Mouse (Mus musculus) CH12.LX (cell line): Measurements from ENCODE around the gene Phc2. TPM values are rescaled to one million over a fixed set of nuclear protein-coding genes. Genes with fewer than 3 reads are reported as not detected.
A peak's percentile ranks its signal among the peaks of the same experiment; 100 is the strongest.

Experiments used
- DNase-seq: peaks from one replicate; pipeline ENCODE4 v3.0.0-alpha.2; 2013; ENCODE audit errors: extremely low read depth
- H3K27ac ChIP-seq: 2 replicates; pipeline ENCODE4 v1.5.1; 2012; ENCODE audit warnings: low read depth, mild to moderate bottlenecking, control low read depth, moderate library complexity; ENCODE audit not compliant: insufficient read depth
- H3K27me3 ChIP-seq: replicated peaks from 2 replicates; pipeline ENCODE3; 2012; ENCODE audit warnings: inconsistent platforms
- H3K36me3 ChIP-seq, 2 experiments: replicated peaks in 1 of 2; 2 replicates each; pipeline versions ENCODE3 to v1.6.1; 2012; ENCODE audit warnings: inconsistent platforms in 1 of 2, low read length in 1 of 2, mild to moderate bottlenecking in 1 of 2, mixed read lengths in 1 of 2, moderate library complexity in 1 of 2; ENCODE audit not compliant: control insufficient read depth in 1 of 2, insufficient read depth in 1 of 2
- H3K4me1 ChIP-seq, 2 experiments: 2 replicates each; pipeline ENCODE4 v1.6.1; 2012; ENCODE audit warnings: inconsistent platforms in 1 of 2, moderate library complexity in 1 of 2; ENCODE audit not compliant: insufficient read depth in 2 of 2, control insufficient read depth in 1 of 2
- H3K4me2 ChIP-seq: 2 replicates; pipeline ENCODE4 v1.6.1; 2012; ENCODE audit warnings: low read depth, mild to moderate bottlenecking, control low read depth; ENCODE audit not compliant: poor library complexity, insufficient read depth, severe bottlenecking
- H3K4me3 ChIP-seq, 3 experiments: fragments of 150-350 bp in 1 of 3; sonication (generic) in 1 of 3; replicated peaks in 1 of 3; 2 replicates each; pipeline versions ENCODE3 to v1.5.1; 2011 to 2012; ENCODE audit warnings: low read depth in 2 of 3, low read length in 2 of 3, mild to moderate bottlenecking in 2 of 3, moderate library complexity in 2 of 3, control low read depth in 1 of 3, improper control_type of control experiment in 1 of 3, inconsistent platforms in 1 of 3, mixed read lengths in 1 of 3; ENCODE audit not compliant: poor library complexity in 1 of 3
- H3K79me2 ChIP-seq: replicated peaks from 2 replicates; pipeline ENCODE4 v1.6.1; 2012; ENCODE audit warnings: mild to moderate bottlenecking, moderate library complexity; ENCODE audit not compliant: control insufficient read depth, poor library complexity, insufficient read depth, severe bottlenecking; ENCODE audit errors: extremely low read depth
- H3K9ac ChIP-seq: 2 replicates; pipeline ENCODE4 v1.6.1; 2012; ENCODE audit warnings: low read depth, mild to moderate bottlenecking, control low read depth, moderate library complexity; ENCODE audit not compliant: insufficient read depth
- H3K9me3 ChIP-seq: replicated peaks from 2 replicates; pipeline ENCODE3; 2012; ENCODE audit warnings: low read length, inconsistent platforms, mixed read lengths
- BHLHE40 ChIP-seq: IDR thresholded peaks from 2 replicates; pipeline ENCODE4 v1.6.1; 2011; ENCODE audit warnings: mild to moderate bottlenecking, low read depth, low read length, improper control_type of control experiment
- CHD1 ChIP-seq: IDR thresholded peaks from 2 replicates; pipeline ENCODE4 v1.6.1; 2012; ENCODE audit warnings: low read depth, low read length, improper control_type of control experiment, inconsistent platforms
- ELF1 ChIP-seq: IDR thresholded peaks from 2 replicates; pipeline ENCODE4 v1.6.1; 2014; ENCODE audit warnings: low read depth, mild to moderate bottlenecking, inconsistent platforms, low read length, improper control_type of control experiment
- EP300 ChIP-seq: IDR thresholded peaks from 2 replicates; pipeline ENCODE4 v1.6.1; 2011; ENCODE audit warnings: low read length, improper control_type of control experiment
- ETS1 ChIP-seq: conservative IDR thresholded peaks from 2 replicates; pipeline ENCODE4 v1.6.1; 2012; ENCODE audit warnings: low read depth, mild to moderate bottlenecking, inconsistent platforms, low read length, improper control_type of control experiment, moderate library complexity
- GABPA ChIP-seq: IDR thresholded peaks from 2 replicates; pipeline ENCODE4 v1.6.1; 2012; ENCODE audit warnings: low read depth, low read length, improper control_type of control experiment, inconsistent platforms; ENCODE audit not compliant: insufficient replicate concordance
- HCFC1 ChIP-seq: IDR thresholded peaks from 2 replicates; pipeline ENCODE4 v1.6.1; 2012; ENCODE audit warnings: low read depth, mild to moderate bottlenecking, inconsistent platforms, low read length, improper control_type of control experiment
- JUN ChIP-seq: IDR thresholded peaks from 2 replicates; pipeline ENCODE4 v1.6.1; 2011; ENCODE audit warnings: low read depth, mild to moderate bottlenecking, low read length, improper control_type of control experiment, moderate library complexity; ENCODE audit not compliant: insufficient read depth
- MAX ChIP-seq: IDR thresholded peaks from 2 replicates; pipeline ENCODE4 v1.6.1; 2011; ENCODE audit warnings: low read length, improper control_type of control experiment
- MAZ ChIP-seq: IDR thresholded peaks from 2 replicates; pipeline ENCODE4 v1.6.1; 2012; ENCODE audit warnings: low read depth, mild to moderate bottlenecking, inconsistent platforms, low read length, improper control_type of control experiment, moderate library complexity
- MEF2A ChIP-seq: IDR thresholded peaks from 2 replicates; pipeline ENCODE4 v1.6.1; 2014; ENCODE audit warnings: low read depth, mild to moderate bottlenecking, inconsistent platforms, low read length, improper control_type of control experiment, borderline replicate concordance
- NELFE ChIP-seq: IDR thresholded peaks from 2 replicates; pipeline ENCODE4 v1.6.1; 2011; ENCODE audit warnings: low read depth, low read length, improper control_type of control experiment
- NRF1 ChIP-seq: IDR thresholded peaks from 2 replicates; pipeline ENCODE4 v1.6.1; 2014; ENCODE audit warnings: low read depth, mild to moderate bottlenecking, inconsistent platforms, low read length, improper control_type of control experiment, moderate library complexity
- PAX5 ChIP-seq: IDR thresholded peaks from 2 replicates; pipeline ENCODE4 v1.6.1; 2012; ENCODE audit warnings: low read length, inconsistent platforms, mixed read lengths
- POLR2AphosphoS2 ChIP-seq: IDR thresholded peaks from 2 replicates; pipeline ENCODE4 v1.6.1; 2011; ENCODE audit warnings: low read depth, low read length, improper control_type of control experiment
- RAD21 ChIP-seq: IDR thresholded peaks from 2 replicates; pipeline ENCODE4 v1.6.1; 2011; ENCODE audit warnings: low read depth, mild to moderate bottlenecking, low read length, improper control_type of control experiment, moderate library complexity
- RCOR1 ChIP-seq: conservative IDR thresholded peaks from 2 replicates; pipeline ENCODE4 v1.6.1; 2012; ENCODE audit warnings: low read depth, mild to moderate bottlenecking, inconsistent platforms, low read length, improper control_type of control experiment
- UBTF ChIP-seq: IDR thresholded peaks from 2 replicates; pipeline ENCODE4 v1.6.1; 2012; ENCODE audit warnings: low read depth, mild to moderate bottlenecking, inconsistent platforms, low read length, improper control_type of control experiment, moderate library complexity
- USF1 ChIP-seq: IDR thresholded peaks from 2 replicates; pipeline ENCODE4 v1.6.1; 2014; ENCODE audit warnings: low read depth, mild to moderate bottlenecking, inconsistent platforms, low read length, improper control_type of control experiment
- ZC3H11A ChIP-seq: IDR thresholded peaks from 2 replicates; pipeline ENCODE4 v1.6.1; 2012; ENCODE audit warnings: low read depth, mild to moderate bottlenecking, inconsistent platforms, low read length, improper control_type of control experiment
- ZMIZ1 ChIP-seq: IDR thresholded peaks from 2 replicates; pipeline ENCODE4 v1.6.1; 2012; ENCODE audit warnings: low read depth, mild to moderate bottlenecking, inconsistent platforms, low read length, improper control_type of control experiment
- ZNF384 ChIP-seq: IDR thresholded peaks from 2 replicates; pipeline ENCODE4 v1.6.1; 2012; ENCODE audit warnings: low read depth, low read length, improper control_type of control experiment, inconsistent platforms
- dilution Hi-C: fragments of 300-500 bp; cut with MboI; formaldehyde crosslinking; loops from 2 replicates; pipeline ENCODE4 v1.14.3; 2020; ENCODE audit warnings: low sequenced_read_pairs; ENCODE audit not compliant: extremely low pct_unique_long_range_greater_than_20kb, extremely low pct_ligation_motif_present
- in situ Hi-C: fragments of 300-500 bp; cut with MboI; formaldehyde crosslinking; loops from 3 replicates; pipeline ENCODE4 v1.14.3; 2019; ENCODE audit warnings: low sequenced_read_pairs, low pct_ligation_motif_present, low pct_unique_long_range_greater_than_20kb, mixed read lengths
- polyA plus RNA-seq: library from polyadenylated mRNA; unstranded; fragments of >175 nt; gene quantifications from 2 replicates; pipeline ENCODE4 v1.2.1, GENCODE M21; 2012; ENCODE audit warnings: low read depth; ENCODE audit not compliant: insufficient read length
- total RNA-seq, 2 experiments: library from RNA; depleted of rRNA; stranded (reverse); fragments of 300-350 nt in 1 of 2; fragments of >200 nt in 1 of 2; gene quantifications; 2 replicates each; pipeline ENCODE4 v1.2.3; 2012 to 2014

Gene Phc2
- total and polyA plus RNA-seq, 3 experiments, result 24.1 to 53.2 (median 29.6) TPM

DNA sequence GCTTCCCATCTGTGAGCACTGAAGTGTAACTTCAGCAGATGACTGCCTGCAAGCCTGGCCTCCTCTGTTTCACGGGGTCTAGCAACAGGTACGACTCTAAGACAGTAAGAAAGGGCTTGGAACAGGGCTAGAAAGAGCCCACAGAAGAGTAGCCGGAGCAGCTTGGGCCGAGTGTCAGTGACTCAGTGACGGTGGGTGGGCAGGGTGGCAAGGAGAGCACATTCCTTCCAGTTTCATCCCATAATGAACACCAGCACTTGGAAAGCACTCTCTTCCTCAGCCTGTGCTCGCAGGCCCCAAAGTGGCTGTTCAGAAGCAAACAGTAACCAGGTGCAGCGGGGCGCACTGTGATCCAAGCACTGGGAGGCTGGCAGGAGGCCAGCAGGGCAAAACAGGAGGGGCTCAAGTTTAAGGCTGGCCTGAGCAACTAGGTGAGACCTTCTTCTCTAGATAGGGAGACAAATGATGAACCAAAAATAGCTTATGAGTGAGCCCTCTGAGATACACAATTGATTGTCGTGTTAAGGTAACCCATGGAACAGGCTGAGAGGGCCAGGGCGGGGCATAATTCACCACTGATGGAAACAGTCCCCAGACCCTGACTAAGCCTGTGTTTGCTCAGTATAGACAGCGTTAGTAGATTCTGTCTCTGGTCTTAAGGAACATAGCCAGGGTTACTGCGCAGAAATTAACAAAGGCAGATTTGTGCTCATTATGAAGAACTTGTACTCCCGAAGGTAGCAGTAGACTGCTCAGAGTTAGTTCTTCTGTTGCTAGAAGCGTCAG is 83.5 kb downstream of the Phc2 start:
- no peak for TF ChIP-seq ZNF384
- TF ChIP-seq MEF2A, result peak; percentile 9; the same call in 1 of the 2 replicates
- TF ChIP-seq RAD21, result no peak
- peak; percentile 35; the same call in 1 of the 2 replicates for TF ChIP-seq BHLHE40
- TF ChIP-seq, all 38 proteins: peak for 2
- in situ Hi-C loops, result no loop called here
- Histone ChIP-seq H3K9ac (no peak overlapping the region), H3K4me3 (no peak overlapping the region), H3K9me3 (no peaks in the 10 kb centered on the region), H3K4me1 (peaks cover 40 to 78% of the 10 kb centered on the region in 2 experiments), H3K27ac (peak overlapping the region; percentile 35), H3K4me2 (no peak overlapping the region; the same call in 1 of the 2 replicates), H3K79me2 (peaks cover 32% of the 10 kb centered on the region), H3K27me3 (no peaks in the 10 kb centered on the region), H3K36me3 (peaks cover 6 to 25% of the 10 kb centered on the region in 2 experiments)
- no peak for DNase-seq
- dilution Hi-C loops, result no loop called here

DNA sequence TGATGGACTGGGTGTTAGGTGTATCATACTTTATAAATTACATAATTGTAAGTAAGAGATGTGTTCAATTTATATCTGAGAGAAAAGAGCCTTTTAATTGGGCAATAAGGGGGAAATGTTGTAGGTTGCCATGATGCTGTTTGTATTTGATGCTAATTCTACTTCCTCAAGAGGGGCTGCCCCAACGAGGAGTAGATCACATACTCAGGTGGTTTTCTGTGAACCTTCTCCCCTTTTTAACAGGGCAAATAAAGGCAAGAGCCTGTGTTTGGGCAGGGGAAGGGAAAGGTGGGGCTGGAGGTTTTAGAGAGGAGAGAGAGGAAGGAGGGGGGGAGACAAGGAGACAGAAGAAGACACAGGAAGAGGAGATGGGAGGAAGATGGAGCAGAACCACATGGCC is 86.4 kb downstream of the Phc2 start:
- Histone ChIP-seq H3K4me2 (no peak overlapping the region), H3K27me3 (no peaks in the 10 kb centered on the region), H3K36me3 (peaks cover 31 to 51% of the 10 kb centered on the region in 2 experiments), H3K4me3 (no peak overlapping the region), H3K4me1 (peaks cover 20 to 49% of the 10 kb centered on the region in 2 experiments), H3K79me2 (peaks cover 28% of the 10 kb centered on the region), H3K9ac (no peak overlapping the region), H3K27ac (no peak overlapping the region), H3K9me3 (no peaks in the 10 kb centered on the region)
- in situ Hi-C loops (no loop called here), dilution Hi-C loops (no loop called here)
- TF ChIP-seq EP300 (no peak), MAX (0 out of 2 replicates have a peak, but pooled peaks have one; percentile 21), RCOR1 (no peak), ETS1 (0 out of 2 replicates have a peak, but pooled peaks have one; percentile 8), PAX5 (no peak), ZNF384 (no peak), MAZ (0 out of 2 replicates have a peak, but pooled peaks have one; percentile 30), ELF1 (0 out of 2 replicates have a peak, but pooled peaks have one; percentile 10)
- no peak for DNase-seq

DNA sequence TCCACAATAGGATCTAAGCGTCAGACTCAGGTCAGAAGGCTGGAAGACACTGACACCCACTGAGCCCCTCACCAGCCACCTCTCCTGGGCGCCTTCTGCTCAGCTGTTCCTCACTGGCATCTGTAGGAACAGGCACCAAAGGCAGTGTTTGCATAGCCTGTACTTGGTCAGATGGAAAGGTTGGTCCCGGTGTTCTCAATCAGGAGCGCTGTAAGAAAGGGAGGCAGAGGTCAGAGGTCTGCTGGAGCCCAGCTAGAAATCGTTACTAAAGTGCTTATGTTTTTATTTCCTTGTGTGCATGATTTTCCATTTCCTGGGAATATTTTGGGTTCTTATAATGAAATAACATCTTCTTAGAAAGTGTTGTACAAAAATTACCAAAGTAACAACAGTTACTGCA is 87.4 kb downstream of the Phc2 start:
- Histone ChIP-seq H3K4me2 (no peak overlapping the region), H3K9ac (no peak overlapping the region), H3K4me1 (peaks cover 15 to 39% of the 10 kb centered on the region in 2 experiments), H3K36me3 (peaks cover 41 to 59% of the 10 kb centered on the region in 2 experiments), H3K9me3 (no peaks in the 10 kb centered on the region), H3K27ac (no peak overlapping the region), H3K27me3 (no peaks in the 10 kb centered on the region), H3K4me3 (no peak overlapping the region), H3K79me2 (peaks cover 18% of the 10 kb centered on the region)
- TF ChIP-seq NELFE, result no peak
- no peak for TF ChIP-seq ZNF384
- TF ChIP-seq GABPA, result no peak
- TF ChIP-seq CHD1, result no peak
- TF ChIP-seq MEF2A, result no peak
- TF ChIP-seq HCFC1, result no peak
- TF ChIP-seq POLR2AphosphoS2, result no peak
- TF ChIP-seq USF1, result no peak
- no peak for TF ChIP-seq NRF1
- TF ChIP-seq ZC3H11A, result no peak
- no peak for TF ChIP-seq RCOR1
- TF ChIP-seq ZMIZ1, result no peak
- no peak for TF ChIP-seq UBTF
- no peak for TF ChIP-seq JUN
- dilution Hi-C loops, result no loop called here
- no peak for DNase-seq
- in situ Hi-C loops, result no loop called here
